Mouse (Mus musculus): ENCODE measurements around the gene Wfdc18. TPM values are rescaled to one million over a fixed set of nuclear protein-coding genes. Genes with fewer than 3 reads are reported as not detected.

Gene Wfdc18
- not detected in 2 replicates for polyA plus RNA-seq (2015; fragmentation: Nextera tagmentation; extraction: Ambion mirVana)

DNA sequence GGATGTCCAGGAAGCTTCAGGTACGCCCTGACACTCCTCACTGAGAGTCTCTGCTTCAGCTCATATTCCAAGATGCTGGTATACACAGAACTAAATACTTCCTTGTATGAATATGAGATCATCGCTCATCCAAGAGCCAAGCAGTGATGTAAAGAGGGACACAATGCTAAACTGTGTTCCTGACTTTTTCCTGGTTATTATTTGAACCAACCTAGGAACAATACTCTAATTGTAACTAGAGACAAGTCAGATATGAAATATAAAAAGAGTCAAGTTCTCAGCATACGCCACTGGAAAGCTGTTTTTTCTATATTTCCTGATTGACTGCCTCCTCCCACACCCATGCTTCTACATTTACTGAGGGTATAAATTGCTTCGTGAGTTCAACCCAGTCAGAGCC is at the start of gene Wfdc18:
TSS of gene Wfdc18 (plus strand) at position 301 of the 400 bp plus-strand sequence.
- H3K27me3 ChIP-seq, result no peaks in the 10 kb centered on the region
- no peaks in the 10 kb centered on the region for H3K36me3 ChIP-seq
- WGBS, result 75% methylated on average over 4 of the region's 4 CpGs
- H3K9ac ChIP-seq, result no peak within 1 kb of the TSS
- no peak within 1 kb of the TSS for H3K27ac ChIP-seq (replicated peaks)
- H3K4me1 ChIP-seq (replicated peaks), result no peaks in the 10 kb centered on the region
- ATAC-seq (ENCODE audit: low read depth), result no peak
- no peaks in the 10 kb centered on the region for H3K9me3 ChIP-seq
- no peak within 1 kb of the TSS for H3K4me2 ChIP-seq
- no peak within 1 kb of the TSS for H3K4me3 ChIP-seq

DNA sequence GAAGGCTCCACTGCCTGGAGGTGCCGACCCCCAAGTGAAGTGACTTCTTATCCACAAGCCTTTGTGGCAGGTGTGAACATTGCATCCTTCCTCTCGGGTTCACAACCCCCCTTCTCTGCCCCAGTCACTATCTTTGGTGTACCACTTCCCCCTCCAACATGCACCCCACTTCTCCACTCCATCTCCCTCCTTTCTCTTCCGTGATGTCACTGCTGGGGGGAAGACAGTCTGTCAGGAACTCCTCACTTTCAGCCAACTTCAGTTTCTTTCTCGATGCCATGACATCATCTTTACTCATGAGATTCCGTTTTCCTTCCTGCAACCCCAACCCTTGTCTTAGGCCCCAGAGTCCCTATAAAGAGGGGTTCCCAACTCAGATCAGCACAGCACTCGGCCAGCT is 46.6 kb upstream of the Wfdc18 start, which contains the start of gene Ccl4:
TSS of gene Ccl4 (plus strand) at position 381 of the 400 bp plus-strand sequence.
- no peaks in the 10 kb centered on the region for H3K27me3 ChIP-seq
- 83% methylated on average over 6 of the region's 6 CpGs for WGBS
- ATAC-seq (ENCODE audit: low read depth), result no peak

DNA sequence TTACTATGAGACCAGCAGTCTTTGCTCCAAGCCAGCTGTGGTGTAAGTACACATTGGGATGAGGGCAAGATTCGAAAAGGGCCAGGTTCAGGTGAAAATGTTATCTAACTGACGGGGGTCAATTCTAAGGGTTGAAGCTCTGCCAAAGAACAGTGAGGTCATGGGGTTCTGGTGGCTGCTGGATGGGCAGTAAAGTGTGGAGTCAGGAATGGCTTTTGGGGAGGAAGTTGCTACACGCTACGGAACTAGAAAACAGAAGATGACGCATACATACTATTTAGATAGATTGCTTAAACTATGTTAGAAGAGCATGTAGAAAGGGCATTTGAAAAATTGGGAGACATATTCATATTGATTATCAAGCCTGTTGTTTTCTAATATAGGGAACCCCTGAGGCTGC is 45.3 kb upstream of the Wfdc18 start:
- no peaks in the 10 kb centered on the region for H3K4me1 ChIP-seq (replicated peaks)
- H3K4me3 ChIP-seq, result no peak overlapping the region
- ATAC-seq (ENCODE audit: low read depth), result no peak
- WGBS, result 78% methylated on average over 5 of the region's 5 CpGs
- H3K27ac ChIP-seq (replicated peaks), result no peak overlapping the region
- H3K9ac ChIP-seq, result no peak overlapping the region
- no peaks in the 10 kb centered on the region for H3K36me3 ChIP-seq
- H3K27me3 ChIP-seq, result no peaks in the 10 kb centered on the region
- no peak overlapping the region for H3K4me2 ChIP-seq
- no peaks in the 10 kb centered on the region for H3K9me3 ChIP-seq

More for the DNA sequence above, 46.6 kb upstream of the Wfdc18 start, which contains the start of gene Ccl4:
- Histone ChIP-seq H3K4me1 (replicated peaks) (no peaks in the 10 kb centered on the region), H3K27ac (replicated peaks) (no peak within 1 kb of the TSS), H3K9ac (no peak within 1 kb of the TSS), H3K36me3 (no peaks in the 10 kb centered on the region), H3K9me3 (no peaks in the 10 kb centered on the region), H3K4me3 (no peak within 1 kb of the TSS), H3K4me2 (no peak within 1 kb of the TSS)

DNA sequence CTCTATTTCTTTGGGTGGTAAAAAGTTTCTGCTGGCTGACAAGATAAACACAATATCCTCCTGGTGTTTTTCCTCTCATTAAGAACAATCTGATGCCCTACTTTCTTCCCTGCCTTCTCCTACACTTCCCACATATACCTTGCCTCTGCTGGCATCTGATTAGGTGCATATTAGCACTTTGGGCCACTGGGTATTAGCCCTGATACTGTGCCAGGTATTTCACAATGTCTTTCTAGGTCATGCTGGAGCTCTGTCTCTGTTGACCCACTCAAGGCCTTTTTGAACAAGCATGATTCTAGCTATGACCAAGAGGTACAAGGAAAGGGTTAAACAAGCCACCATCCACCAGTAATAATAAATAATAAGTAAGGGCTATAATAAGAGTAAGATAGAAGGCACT is 37.1 kb upstream of the Wfdc18 start:
- Histone ChIP-seq H3K4me1 (replicated peaks) (no peaks in the 10 kb centered on the region), H3K4me2 (no peak overlapping the region), H3K9ac (no peak overlapping the region), H3K27me3 (no peaks in the 10 kb centered on the region), H3K4me3 (no peak overlapping the region), H3K36me3 (no peaks in the 10 kb centered on the region), H3K27ac (replicated peaks) (no peak overlapping the region), H3K9me3 (no peaks in the 10 kb centered on the region)
- no peak for ATAC-seq (ENCODE audit: low read depth)

DNA sequence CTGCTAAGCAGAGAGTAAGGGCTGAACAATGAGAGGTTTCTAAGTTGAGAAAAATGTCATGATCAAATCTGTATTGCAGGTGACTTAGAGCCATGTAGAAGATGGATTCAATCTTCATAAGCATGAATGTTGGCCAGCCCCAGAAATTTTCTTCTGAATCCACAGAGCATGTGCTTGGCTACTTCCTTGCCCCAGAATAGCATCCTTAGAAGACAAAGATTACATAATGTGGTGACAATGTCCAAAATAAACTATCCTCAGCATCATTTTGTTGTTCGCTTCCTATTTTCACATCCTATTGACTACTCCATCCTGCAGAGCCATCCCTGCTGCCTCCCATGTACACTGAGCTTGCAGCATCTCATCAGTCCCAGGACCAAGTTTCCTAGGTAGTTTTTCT is 33.1 kb upstream of the Wfdc18 start:
- Histone ChIP-seq H3K9ac (no peak overlapping the region), H3K27ac (replicated peaks) (no peak overlapping the region), H3K9me3 (no peaks in the 10 kb centered on the region), H3K36me3 (no peaks in the 10 kb centered on the region), H3K27me3 (no peaks in the 10 kb centered on the region), H3K4me1 (replicated peaks) (no peaks in the 10 kb centered on the region), H3K4me2 (no peak overlapping the region), H3K4me3 (no peak overlapping the region)
- ATAC-seq (ENCODE audit: low read depth), result no peak
- WGBS, result 94% methylated on average over 1 of the region's 1 CpGs

DNA sequence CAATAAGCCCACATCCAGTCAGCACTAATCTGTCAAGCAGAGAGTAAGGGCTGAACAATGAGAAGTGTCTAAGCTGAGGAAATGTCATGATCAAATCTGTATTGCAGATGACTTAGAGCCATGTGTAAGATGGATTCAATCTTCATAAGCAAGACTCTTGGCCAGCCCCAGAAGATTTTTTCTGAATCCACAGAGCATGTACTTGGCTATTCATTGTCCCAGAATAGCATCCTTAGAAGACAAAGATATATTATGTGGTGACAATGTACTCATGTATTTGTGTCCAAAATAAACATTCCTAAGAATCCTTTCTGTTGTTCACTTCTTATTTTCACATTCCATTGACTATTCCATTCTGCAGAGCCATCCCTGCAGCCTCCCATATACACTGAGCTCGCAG is 18.9 kb upstream of the Wfdc18 start:
- Histone ChIP-seq H3K9me3 (no peaks in the 10 kb centered on the region), H3K27me3 (no peaks in the 10 kb centered on the region), H3K4me2 (no peak overlapping the region), H3K36me3 (no peaks in the 10 kb centered on the region), H3K27ac (replicated peaks) (no peak overlapping the region), H3K4me3 (no peak overlapping the region), H3K4me1 (replicated peaks) (no peaks in the 10 kb centered on the region), H3K9ac (no peak overlapping the region)
- no peak for ATAC-seq (ENCODE audit: low read depth)
- WGBS, result 82% methylated on average over 1 of the region's 1 CpGs

DNA sequence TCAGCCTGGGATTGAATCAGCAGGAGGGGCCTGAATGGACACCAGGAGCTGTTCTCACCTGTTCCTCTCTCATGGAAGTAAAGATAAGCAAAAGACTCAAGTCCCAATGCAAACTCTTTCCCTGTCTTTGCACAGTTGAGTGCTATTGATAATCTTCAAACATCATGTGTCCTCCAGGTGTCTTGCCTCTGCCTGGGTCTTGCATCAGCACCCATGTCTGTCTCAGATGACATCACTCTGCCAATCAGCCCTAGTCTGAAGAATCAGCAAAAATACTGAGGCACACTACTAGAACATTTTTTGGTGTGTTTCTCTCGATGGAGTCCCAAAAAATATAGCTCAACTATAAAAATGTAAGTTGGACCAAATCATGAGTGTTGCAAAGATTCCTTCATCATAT is 16.8 kb upstream of the Wfdc18 start:
- Histone ChIP-seq H3K27me3 (no peaks in the 10 kb centered on the region), H3K4me1 (replicated peaks) (no peaks in the 10 kb centered on the region), H3K9me3 (no peaks in the 10 kb centered on the region), H3K9ac (no peak overlapping the region), H3K4me3 (no peak overlapping the region), H3K36me3 (no peaks in the 10 kb centered on the region), H3K27ac (replicated peaks) (no peak overlapping the region), H3K4me2 (no peak overlapping the region)
- no peak for ATAC-seq (ENCODE audit: low read depth)
- WGBS, result 66% methylated on average over 1 of the region's 1 CpGs

DNA sequence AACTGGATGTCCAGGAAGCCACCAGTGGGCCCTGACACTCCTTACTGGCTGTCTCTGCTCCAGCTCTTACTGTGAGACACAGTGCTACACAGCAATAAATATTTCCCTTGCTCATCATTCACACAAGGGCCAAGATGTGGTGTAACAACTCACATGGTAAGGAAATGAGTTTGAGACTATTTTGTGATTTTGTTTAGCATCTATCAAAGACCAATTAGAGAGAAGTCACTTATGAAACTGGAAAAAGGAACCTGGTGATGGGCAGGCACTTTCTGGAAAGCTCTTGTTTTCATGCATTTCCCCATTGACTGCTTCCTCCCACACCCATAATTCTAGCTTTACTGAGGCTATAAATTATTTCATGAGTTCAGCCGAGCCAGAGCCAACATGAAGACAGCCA is 5.1 kb upstream of the Wfdc18 start, which contains the start of gene Wfdc17:
TSS of gene Wfdc17 (plus strand) at position 287 of the 400 bp plus-strand sequence.
- H3K4me3 ChIP-seq, result no peak within 1 kb of the TSS
- no peaks in the 10 kb centered on the region for H3K9me3 ChIP-seq
- WGBS, result 23% methylated on average over 1 of the region's 1 CpGs
- H3K4me1 ChIP-seq (replicated peaks), result no peaks in the 10 kb centered on the region
- no peak within 1 kb of the TSS for H3K27ac ChIP-seq (replicated peaks)
- no peak within 1 kb of the TSS for H3K4me2 ChIP-seq
- H3K36me3 ChIP-seq, result no peaks in the 10 kb centered on the region
- no peaks in the 10 kb centered on the region for H3K27me3 ChIP-seq
- H3K9ac ChIP-seq, result no peak within 1 kb of the TSS
- no peak for ATAC-seq (ENCODE audit: low read depth)

DNA sequence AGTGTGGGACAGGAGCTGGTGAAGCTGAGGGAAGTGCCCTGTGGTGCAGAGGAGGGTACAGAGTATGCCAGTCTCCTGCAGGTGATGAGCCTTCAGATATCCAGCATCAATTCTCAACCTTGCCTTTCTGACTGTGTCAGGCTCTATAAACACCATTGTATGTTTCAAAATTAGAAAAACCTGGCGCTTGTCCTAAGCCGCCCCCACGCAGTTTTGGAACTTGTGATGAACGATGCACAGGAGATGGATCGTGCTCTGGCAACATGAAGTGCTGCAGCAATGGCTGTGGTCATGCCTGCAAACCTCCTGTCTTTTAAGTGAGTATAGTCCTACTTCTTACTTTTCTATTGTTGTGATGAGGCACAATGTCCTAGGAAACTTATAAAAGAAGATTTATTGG is 868 bp downstream of the Wfdc18 start:
- Histone ChIP-seq H3K27ac (replicated peaks) (no peak overlapping the region), H3K4me2 (no peak overlapping the region), H3K4me1 (replicated peaks) (no peaks in the 10 kb centered on the region), H3K4me3 (no peak overlapping the region), H3K36me3 (no peaks in the 10 kb centered on the region), H3K9me3 (no peaks in the 10 kb centered on the region), H3K27me3 (no peaks in the 10 kb centered on the region), H3K9ac (no peak overlapping the region)
- whole genome bisulfite sequencing, result 94% methylated on average over 5 of the region's 5 CpGs
- no peak for ATAC-seq (ENCODE audit: low read depth)

DNA sequence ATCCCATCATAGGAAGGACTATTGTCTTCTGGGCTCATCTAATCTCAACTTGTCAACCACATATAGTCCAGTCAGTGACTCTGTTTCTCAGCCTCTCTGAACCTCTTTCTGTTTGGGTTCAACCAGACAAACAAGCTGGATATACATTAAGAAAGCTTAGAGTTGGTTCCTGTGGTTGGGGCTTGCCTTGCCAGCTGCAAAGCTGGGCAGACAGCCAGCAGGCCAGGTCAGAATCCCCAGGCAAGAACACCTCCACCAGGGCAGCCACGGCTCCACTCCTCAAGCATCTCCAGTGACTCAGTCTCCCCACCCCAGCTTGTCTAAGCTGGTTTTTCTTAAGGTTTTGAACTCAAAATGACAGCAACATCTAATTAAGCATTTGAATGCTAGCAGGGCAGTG is 3.9 kb downstream of the Wfdc18 start:
- H3K4me1 ChIP-seq (replicated peaks), result no peaks in the 10 kb centered on the region
- ATAC-seq (ENCODE audit: low read depth), result no peak
- H3K4me2 ChIP-seq, result no peak overlapping the region
- H3K9ac ChIP-seq, result no peak overlapping the region
- no peaks in the 10 kb centered on the region for H3K27me3 ChIP-seq
- H3K9me3 ChIP-seq, result no peaks in the 10 kb centered on the region
- H3K27ac ChIP-seq (replicated peaks), result no peak overlapping the region
- H3K36me3 ChIP-seq, result no peaks in the 10 kb centered on the region
- WGBS, result 89% methylated on average over 1 of the region's 1 CpGs
- H3K4me3 ChIP-seq, result no peak overlapping the region

DNA sequence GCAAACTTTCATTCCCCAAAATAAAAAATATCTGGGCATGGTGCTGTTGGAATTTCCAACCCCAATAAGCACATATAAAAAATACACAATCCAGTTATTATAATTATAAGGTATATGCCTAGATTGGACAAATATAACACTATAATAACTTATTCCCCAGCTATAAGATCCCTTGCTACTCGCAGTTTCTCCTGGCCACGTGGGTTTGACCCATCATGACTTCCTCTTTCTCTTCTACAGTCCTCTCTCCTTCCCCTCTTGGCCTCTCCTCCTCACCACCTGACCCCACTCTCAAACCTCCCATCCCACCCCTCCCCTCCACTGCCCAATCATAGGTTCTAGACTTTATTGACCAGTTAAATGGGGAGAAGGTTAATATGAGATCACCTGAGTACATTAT is 5.1 kb downstream of the Wfdc18 start:
- Histone ChIP-seq H3K4me1 (replicated peaks) (no peaks in the 10 kb centered on the region), H3K4me3 (no peak overlapping the region), H3K9me3 (no peaks in the 10 kb centered on the region), H3K27me3 (no peaks in the 10 kb centered on the region), H3K9ac (no peak overlapping the region), H3K4me2 (no peak overlapping the region), H3K36me3 (no peaks in the 10 kb centered on the region), H3K27ac (replicated peaks) (no peak overlapping the region)
- no peak for ATAC-seq (ENCODE audit: low read depth)
- 77% methylated on average over 2 of the region's 2 CpGs for WGBS

DNA sequence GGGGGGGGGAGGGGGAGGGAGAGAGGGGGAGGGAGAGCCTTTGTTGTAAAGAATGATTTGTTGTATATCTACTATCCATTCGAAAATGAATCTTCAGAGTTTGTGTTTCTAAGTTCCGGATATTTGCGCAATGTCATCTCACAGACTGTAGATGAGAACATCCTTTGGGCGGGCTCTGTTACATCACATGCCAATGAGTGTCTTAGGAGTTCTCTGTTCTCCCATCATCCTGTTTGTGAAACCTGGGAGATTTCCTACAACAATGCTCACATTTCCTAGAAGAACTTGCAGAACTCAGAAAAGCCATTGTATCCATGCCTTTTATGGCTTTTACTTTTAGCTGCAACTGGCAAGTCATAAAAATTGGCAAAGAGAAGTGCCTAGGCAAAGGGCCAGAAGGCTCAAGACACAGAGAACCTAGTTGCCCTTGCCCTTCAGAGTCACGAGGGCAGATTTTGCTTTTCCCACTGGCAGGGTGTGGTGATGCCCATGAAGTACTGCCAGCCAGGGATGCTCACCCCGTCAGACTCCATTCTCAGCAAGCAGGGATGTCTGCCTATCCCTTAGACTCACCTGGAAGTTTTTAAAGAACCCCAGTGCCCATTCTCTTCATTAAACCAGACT is 8.3 kb downstream of the Wfdc18 start:
- H3K9ac ChIP-seq, result no peak overlapping the region
- no peak overlapping the region for H3K4me2 ChIP-seq
- no peak for ATAC-seq (ENCODE audit: low read depth)
- no peaks in the 10 kb centered on the region for H3K9me3 ChIP-seq
- 87% methylated on average over 6 of the region's 6 CpGs for WGBS
- H3K36me3 ChIP-seq, result no peaks in the 10 kb centered on the region
- no peak overlapping the region for H3K27ac ChIP-seq (replicated peaks)
- H3K4me3 ChIP-seq, result no peak overlapping the region
- no peaks in the 10 kb centered on the region for H3K27me3 ChIP-seq
- no peaks in the 10 kb centered on the region for H3K4me1 ChIP-seq (replicated peaks)

DNA sequence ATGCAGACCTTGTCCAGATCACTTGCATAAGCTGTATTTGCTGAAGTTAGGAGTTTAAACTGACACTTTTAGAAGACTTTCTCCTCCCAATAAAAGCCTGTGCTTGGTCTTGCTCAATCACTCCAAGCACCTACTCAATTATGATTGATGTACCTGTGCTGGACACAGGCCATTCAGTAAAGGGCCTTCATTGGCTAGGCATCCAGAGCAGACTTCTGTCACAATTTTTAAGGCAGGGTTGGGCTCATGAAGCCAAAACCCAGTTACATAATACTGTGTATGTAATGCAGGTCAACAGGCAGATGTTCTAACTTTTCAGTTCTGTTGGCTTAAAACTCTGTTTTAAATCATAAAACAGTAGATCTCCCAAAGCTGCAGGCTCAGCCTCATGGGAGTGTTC is 12.0 kb downstream of the Wfdc18 start:
- H3K4me2 ChIP-seq, result no peak overlapping the region
- H3K9ac ChIP-seq, result no peak overlapping the region
- H3K9me3 ChIP-seq, result no peaks in the 10 kb centered on the region
- H3K27ac ChIP-seq (replicated peaks), result no peak overlapping the region
- no peak overlapping the region for H3K4me3 ChIP-seq
- no peaks in the 10 kb centered on the region for H3K36me3 ChIP-seq
- no peaks in the 10 kb centered on the region for H3K27me3 ChIP-seq
- no peaks in the 10 kb centered on the region for H3K4me1 ChIP-seq (replicated peaks)
- no peak for ATAC-seq (ENCODE audit: low read depth)
